Mouse (Mus musculus) left cerebral cortex, postnatal 36 days (tissue): ENCODE data around the gene Ston1. TPM values are rescaled to one million over a fixed set of nuclear protein-coding genes. Genes with fewer than 3 reads are reported as not detected.

Experiments
- DNase-seq, 2 experiments: peaks; one replicate each; pipeline ENCODE4 v3.0.0; 2021 to 2022; ENCODE audit warnings: low spot score in 2 of 2, mixed read lengths in 1 of 2
- intact Hi-C: fragments of 180-260 bp; cut with DNase I; formaldehyde crosslinking; loops from one replicate; pipeline ENCODE4 v1.15.1; 2025
- total RNA-seq, 2 experiments: library from RNA; stranded (reverse); gene quantifications; 2 replicates each; pipeline ENCODE4 v1.2.3; 2021

Gene Ston1
- total RNA-seq, 2 experiments from 2014 or later = 5.8 to 6.2 TPM

GRCm38 (mm10) chr17:88652010-88652409, 54.5 kb downstream of the Ston1 start:
- intact Hi-C loops = loop anchor here (2.0 to 5.0 kb wide), 4 partner anchors 101 to 1935 kb away; no protein-coding TSS in a partner anchor
- peak; percentile 59 to 74 for DNase-seq

DNA sequence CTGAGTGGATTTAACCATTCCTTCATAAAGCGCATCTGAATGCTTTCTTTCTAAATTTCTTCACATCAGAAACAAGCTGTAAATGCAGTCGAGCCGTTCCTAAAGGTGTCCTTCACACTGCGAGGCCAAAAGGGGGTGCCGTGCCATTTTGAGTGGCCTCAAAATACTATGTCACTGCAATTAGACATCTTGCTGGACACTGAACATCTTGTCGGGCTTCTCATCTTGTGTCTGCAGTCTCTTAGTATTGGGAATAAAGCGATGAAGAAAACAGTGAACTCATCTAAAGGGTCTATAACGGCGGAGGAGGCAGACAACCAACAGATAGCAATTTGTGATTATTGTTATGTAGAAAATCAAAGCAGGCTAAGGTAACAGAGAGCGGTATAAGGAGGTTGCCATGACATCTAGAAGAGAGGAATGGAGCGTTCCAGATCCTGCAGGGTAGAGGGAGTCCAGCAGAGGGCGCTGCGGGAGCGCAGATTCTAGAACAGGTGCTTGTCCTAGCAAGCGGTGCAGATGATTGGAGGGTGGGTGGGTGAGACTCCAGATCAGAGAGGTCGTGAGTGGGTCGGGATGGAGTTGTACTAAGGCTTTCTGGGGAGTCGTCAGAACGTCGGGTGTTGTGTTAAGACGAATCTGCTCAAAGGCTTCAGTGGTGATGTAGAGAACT, 55.4 kb downstream of the Ston1 start:
- intact Hi-C loops = loop anchor here (2.0 to 5.0 kb wide), 4 partner anchors 100 to 1934 kb away; no protein-coding TSS in a partner anchor
- peak; percentile 82 to 87 for DNase-seq

DNA sequence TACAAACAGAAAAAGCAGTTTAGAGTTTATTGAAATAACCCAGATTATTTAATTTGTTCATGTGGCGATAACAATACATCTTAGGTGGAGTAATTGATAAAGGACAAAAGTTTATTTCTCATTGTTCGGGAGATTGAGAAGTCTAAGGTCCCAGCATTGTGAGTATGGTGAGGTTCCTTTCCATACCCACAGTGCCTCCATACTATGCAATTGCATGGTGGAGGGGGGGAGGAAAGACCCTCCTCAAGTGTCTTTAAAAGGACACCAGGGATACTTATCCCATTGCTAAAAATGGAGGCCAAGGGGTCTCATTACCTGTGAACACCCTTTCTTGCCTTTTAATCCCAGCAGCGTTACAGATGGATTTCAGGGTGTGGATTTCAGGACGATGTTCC, 55.9 kb downstream of the Ston1 start:
- no peak for DNase-seq
- intact Hi-C loops = loop anchor here (2.0 to 5.0 kb wide), 4 partner anchors 99 to 1934 kb away; no protein-coding TSS in a partner anchor

- intact Hi-C loops = no loop called here
- no peak for DNase-seq
Observed at GRCm38 (mm10) chr17:88658510-88658909, 61.0 kb downstream of the Ston1 start.

DNA sequence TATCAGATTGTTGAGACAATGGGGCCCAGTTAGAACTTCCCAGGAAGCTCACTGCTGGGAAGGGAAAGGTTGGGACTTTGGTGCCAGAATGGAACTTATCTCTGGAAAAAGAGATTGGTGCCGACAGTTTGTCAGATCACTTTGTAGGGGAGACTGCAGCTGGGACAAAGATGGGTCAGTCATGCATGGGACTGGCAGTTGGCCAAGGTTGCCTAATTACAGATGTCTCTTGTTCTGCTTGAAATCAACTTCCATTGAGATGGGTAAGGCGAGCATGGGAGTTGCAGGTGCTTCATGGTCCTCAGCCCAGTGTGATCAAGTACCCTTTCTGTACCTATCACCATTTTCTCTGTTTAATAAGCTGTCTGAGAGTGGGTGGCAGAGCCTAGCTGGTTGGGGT, 68.6 kb downstream of the Ston1 start:
- DNase-seq = no peak
- intact Hi-C loops = no loop called here

DNA sequence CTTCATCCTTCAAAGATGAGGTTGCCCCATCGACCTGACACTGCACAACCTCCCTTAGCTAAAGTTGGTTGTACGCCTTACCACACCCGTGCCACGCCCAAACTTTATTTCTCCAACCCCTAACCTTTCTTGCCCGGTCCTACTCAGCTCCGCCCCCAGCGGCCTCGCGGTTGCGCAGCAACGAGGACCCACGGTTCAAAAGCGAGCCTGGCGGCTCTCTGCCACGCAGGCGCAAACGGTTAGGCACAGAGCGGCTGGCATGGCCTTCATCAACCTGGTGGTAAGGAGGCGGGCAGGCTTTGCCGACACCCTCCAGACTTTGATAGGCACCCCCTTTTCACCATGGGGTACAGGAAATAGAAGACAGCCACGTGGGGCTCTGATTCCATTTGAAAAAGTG, 71.0 kb downstream of the Ston1 start, which contains the start of gene Gtf2a1l:
TSS of gene Gtf2a1l (plus strand) at position 209 of the 400 bp plus-strand sequence.
- intact Hi-C loops = no loop called here
- peak; percentile 24 to 50 for DNase-seq

- intact Hi-C loops = no loop called here
- no peak for DNase-seq
Observed at GRCm38 (mm10) chr17:88669921-88670320, 72.4 kb downstream of the Ston1 start.

DNA sequence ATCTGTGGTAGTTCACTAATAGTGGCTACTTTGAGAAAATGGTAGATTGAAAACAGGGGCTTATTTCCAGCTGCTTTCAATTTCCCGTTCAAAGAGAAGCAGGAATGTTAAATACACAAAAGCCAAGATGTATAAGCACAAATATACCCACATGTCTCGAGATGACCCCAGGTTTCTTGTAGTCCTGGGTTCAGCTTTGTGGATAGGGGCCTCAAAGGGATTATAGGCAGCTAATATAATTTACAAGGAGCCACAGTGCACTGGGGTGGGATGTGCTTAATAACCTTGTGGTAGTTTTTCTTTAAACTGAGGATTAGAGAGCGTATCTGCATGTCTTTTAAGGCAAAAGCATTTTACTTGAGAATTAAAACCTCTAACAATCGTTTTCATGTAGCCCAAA, 73.3 kb downstream of the Ston1 start:
- intact Hi-C loops = no loop called here
- no peak for DNase-seq

DNA sequence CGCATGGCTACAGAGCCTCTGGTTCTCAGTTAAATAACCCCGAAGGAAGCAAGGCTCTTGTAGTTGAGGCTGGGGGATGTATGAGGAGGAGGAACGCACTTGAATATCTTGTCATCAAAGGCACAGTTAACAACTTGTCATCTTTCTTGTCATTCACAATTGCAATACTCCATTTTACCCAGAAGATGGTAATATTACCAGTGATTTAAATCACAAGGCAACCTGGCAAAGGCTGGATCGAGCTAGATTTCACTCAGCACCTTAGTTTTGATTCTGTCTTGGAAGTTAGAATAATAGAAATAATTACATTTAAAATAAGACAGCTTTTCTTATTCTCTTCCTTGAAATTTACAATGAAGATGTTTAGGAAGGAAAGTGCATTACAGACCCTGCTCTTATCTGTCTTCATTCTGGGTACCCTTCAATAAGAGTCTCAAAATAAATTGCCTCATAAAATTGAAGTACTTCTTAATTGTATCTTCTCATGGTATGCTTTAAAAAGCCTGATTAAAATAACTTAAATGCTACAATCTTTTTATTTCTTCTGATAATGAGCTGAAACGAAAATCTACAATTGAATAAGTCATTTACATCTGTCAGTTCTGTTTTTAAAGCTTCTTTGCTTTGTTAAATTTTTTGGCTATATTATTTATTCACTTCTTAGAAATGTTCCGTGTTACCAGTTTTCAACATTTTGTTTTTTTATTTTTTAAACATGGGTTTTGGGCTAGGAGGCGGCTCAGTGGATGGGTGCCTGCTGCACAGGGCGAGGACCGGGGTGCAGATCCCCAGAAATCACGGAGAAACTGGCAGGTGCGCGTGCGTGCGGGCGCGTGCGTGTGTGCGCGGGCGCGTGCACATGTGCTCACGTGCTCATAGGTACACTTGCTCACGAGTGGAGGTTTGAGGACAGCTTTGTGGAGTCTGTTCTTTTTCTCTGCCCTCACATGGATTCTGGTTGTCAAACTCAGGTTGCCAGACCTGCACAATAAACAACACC, 78.1 kb downstream of the Ston1 start:
- intact Hi-C loops = loop anchor here (1.0 kb wide), 1 partner anchor 78 kb away; no protein-coding TSS in a partner anchor
- no peak for DNase-seq

DNA sequence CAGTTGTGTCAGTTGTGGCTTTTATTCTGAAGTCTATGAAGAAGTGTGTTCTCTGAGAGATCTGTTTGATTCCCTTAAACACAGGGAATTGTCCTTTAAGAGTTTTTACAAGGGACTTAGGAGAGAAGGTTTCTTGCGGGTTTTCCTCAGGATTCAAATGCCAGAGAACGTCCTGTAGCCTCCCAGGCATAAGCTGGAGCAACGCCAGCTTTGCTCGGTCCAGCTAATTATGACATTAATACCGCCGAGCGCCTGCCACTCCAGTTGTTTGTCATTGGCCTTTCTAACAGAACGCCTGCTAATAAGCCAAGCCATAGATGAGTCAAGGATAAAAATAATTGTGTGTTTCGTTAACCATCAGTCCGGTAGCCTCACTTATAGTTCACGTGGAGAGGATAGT, 90.7 kb downstream of the Ston1 start:
- DNase-seq = no peak
- intact Hi-C loops = no loop called here

DNA sequence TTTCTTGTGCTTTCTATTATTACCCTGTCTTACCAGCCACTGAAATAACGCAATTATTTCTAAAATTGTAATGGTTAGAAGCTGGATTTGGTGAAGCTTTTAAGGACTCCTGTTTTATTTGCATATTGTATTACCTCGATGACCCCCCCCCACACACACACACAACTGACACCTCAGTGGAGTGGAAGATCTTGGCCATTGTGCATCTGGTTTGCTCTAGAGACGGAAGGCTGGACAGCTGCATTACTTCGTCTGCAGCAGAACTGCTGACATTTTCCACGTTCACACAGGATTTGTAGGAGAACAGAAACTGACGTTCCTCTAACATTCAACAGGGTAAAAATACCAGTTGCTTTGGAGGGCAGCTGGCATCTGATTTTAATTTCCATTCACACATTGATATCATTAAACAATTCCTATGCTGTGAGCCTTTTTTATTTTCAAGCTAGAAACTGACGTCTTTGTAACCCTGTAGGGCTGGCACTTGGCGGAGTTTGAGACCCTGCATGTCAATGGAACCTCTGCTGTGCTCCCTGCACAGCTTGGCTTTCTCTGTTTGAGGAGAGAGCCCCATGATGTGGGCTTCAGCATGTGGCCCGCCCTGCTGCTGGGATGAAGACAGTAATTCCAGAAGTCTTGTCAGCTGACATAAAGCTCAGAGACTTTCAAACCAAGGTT, 99.3 kb downstream of the Ston1 start:
- intact Hi-C loops = no loop called here
- DNase-seq = no peak

DNA sequence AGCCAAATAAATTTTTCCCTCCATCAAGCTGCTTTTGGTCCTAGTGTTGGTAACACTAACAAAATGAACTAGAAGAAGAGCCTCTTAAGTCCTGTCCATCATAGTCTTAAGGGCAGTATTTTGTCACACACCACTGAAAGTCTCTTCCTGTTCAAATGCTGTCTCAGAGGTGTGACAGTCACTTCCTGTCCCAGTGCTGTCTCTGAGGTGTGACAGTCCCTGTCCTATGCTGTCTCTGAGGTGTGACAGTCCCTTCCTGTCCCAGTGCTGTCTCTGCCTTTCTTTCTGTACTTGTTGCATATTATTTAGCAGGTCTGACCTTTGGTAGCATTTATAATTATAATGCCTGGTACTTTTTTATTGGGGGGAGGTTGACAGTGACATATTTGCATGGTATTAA, 103.4 kb downstream of the Ston1 start:
- intact Hi-C loops = no loop called here

DNA sequence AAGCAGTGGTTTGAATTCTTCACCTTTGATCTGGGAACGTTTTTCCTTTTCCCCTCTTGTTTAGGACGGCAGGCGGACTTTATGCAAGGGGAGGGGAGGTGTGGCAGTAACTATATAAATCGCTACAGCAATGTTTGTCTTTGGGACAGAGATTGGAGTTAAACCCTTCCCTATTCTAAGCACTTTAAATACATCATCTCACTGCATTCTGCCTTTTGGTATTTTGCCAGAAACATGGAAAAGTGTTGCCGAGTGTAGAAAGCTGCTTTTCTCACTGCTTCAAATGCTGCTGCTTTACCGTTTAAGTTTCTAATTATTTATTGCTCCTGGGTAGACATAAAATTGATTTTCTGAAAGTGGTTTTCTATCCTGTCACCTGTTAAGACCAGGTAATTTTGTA, 104.9 kb downstream of the Ston1 start:
- intact Hi-C loops = no loop called here
- DNase-seq = no peak

More for the DNA sequence above, 103.4 kb downstream of the Ston1 start:
- no peak for DNase-seq

- intact Hi-C loops = no loop called here
- no peak for DNase-seq
Observed at GRCm38 (mm10) chr17:88703112-88703511, 105.6 kb downstream of the Ston1 start.

- intact Hi-C loops = no loop called here
- no peak for DNase-seq
Observed at GRCm38 (mm10) chr17:88706231-88706649, 108.8 kb downstream of the Ston1 start.

Other genes starting within 250 kb of the Ston1 start
- gene Foxn2, start 157.0 kb upstream of the Ston1 start, total RNA-seq = 10 to 100 TPM; 14.1 to 14.5 TPM
- 10 to 100 TPM; 79.7 to 81.5 TPM for gene Ppp1r21, start 67.6 kb upstream of the Ston1 start, total RNA-seq
- gene Gtf2a1l, start 71.0 kb downstream of the Ston1 start, total RNA-seq = under 1 TPM; 0.32 to 0.57 TPM
- gene Lhcgr, start 194.3 kb downstream of the Ston1 start, total RNA-seq = under 1 TPM; 0.34 to 0.57 TPM